Mouse (Mus musculus): Measurements from ENCODE around the gene Spocd1.

DNA sequence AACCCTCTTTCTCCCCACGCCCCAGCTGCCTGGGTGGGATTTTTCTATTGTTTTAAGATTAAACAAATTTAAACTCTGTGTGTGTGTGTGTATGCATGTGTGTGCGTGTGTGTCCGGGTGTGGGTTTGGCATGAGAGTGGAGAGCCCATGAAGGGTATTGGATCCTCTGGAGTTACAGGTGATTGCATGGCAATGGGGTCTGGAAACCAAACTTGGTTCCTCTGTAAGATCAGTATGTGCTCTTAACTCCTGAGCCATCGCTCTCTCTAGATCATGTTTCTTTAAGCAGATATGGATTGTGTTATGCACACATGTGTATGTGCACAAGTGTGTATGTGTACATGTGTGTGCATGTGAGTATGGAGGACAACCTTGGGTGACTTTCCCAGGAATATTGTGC, 14.4 kb upstream of the Spocd1 start:
- TF ChIP-seq CTCF (IDR thresholded peaks at IDR 0.05; ENCODE audit: borderline replicate concordance, insufficient read depth, low read depth, low read length) (no peak), POLR2A (IDR thresholded peaks at IDR 0.05; ENCODE audit: borderline replicate concordance, insufficient read depth, low read length) (no peak)

Measured in cerebellum, adult 2 months (tissue).